Mouse (Mus musculus) heart, embryonic 10.5 days (tissue): ENCODE measurements around the gene Slc37a4. TPM values are rescaled to one million over a fixed set of nuclear protein-coding genes. Genes with fewer than 3 reads are reported as not detected.
A peak's percentile ranks its signal among the peaks of the same experiment; 100 is the strongest.
"Not testable (repeated sequence)": the region's sequence is repeated elsewhere in the genome, so short reads cannot be mapped to it uniquely, and the experiment has no call there.

Source experiments
- DNase-seq: peaks from one replicate; pipeline ENCODE4 v3.0.0-alpha.2; 2017; ENCODE audit warnings: low spot score
- H3K27ac ChIP-seq: fragments of 300-500 bp; sonication (generic); 2 replicates; pipeline ENCODE4 v1.5.1; 2016; ENCODE audit warnings: mild to moderate bottlenecking
- H3K27me3 ChIP-seq: fragments of 300-500 bp; sonication (generic); 2 replicates; pipeline ENCODE4 v1.6.1; 2016; ENCODE audit warnings: mild to moderate bottlenecking; ENCODE audit not compliant: poor library complexity, insufficient read depth, severe bottlenecking
- H3K36me3 ChIP-seq: fragments of 300-500 bp; sonication (generic); 2 replicates; pipeline ENCODE4 v1.6.1; 2016; ENCODE audit warnings: mild to moderate bottlenecking, moderate library complexity
- H3K4me1 ChIP-seq: fragments of 300-500 bp; sonication (generic); 2 replicates; pipeline ENCODE4 v1.6.1; 2016; ENCODE audit warnings: mild to moderate bottlenecking
- H3K4me3 ChIP-seq: fragments of 300-500 bp; sonication (generic); 2 replicates; pipeline ENCODE4 v1.5.1; 2016; ENCODE audit warnings: mild to moderate bottlenecking, moderate library complexity
- H3K9me3 ChIP-seq: fragments of 300-500 bp; sonication (generic); 2 replicates; pipeline ENCODE4 v1.6.1; 2016; ENCODE audit warnings: mild to moderate bottlenecking, moderate library complexity
- WGBS: fragments of 180-500 bp; shearing (Covaris S2); methylation state at CpG from one replicate; pipeline ENCODE4 v1.1.7; 2016; 5-methylcytosine and 5-hydroxymethylcytosine counted together
- polyA plus RNA-seq: library from polyadenylated mRNA; unstranded; fragments of >200 nt; fragmentation: Nextera tagmentation; extraction: Ambion mirVana; gene quantifications from 2 replicates; pipeline ENCODE4 v1.2.1, GENCODE M21; 2016

Slc37a4 gene
- 25.3 and 33.4 TPM in 2 replicates for polyA plus RNA-seq

DNA sequence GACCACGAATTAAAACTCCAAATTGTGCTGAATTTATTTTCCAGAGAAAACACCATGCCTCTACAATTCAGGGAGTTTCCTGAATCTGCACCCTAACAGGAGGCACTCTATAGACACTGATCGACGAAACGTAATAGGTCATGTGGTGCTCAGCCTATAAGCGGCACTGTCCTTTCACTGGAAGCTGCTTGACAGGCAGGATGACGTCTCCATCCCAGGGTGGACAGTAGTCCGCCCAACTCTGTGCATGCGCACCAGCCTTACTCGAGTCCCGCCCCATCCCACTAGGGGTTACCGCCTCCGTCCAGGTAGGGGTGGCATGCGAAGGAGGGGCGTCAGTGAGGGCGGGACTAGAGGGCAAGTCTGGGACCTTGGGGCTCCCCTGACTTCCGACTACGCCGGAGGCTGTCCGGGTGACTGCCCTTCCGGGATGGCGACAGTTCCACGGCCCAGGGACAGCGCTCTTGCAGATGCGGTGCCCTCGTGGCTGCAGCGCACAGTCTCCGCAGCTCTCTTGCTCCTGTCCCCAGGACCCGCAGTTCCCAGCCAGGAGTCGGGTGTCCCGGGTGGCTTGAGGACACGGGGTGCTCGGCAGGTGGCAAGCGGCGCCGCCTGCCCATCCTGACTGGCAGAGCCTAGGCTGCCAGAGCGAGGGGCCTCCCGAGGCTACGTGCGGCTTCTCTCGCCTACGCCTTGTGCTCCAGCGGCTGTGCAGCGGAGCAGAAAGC lies at the start of gene Slc37a4:
Gene Slc37a4, plus strand, starts transcription at position 169 of the 728 bp plus-strand sequence.
- peak; percentile 100 for DNase-seq
- peak within 1 kb of the TSS; percentile 94 for H3K27ac ChIP-seq
- no peaks in the 10 kb centered on the region for H3K9me3 ChIP-seq
- peaks cover 42% of the 10 kb centered on the region for H3K36me3 ChIP-seq
- WGBS = under 1% methylated on average over 43 of the region's 43 CpGs
- peak within 1 kb of the TSS; percentile 83 for H3K4me3 ChIP-seq
- H3K27me3 ChIP-seq = no peaks in the 10 kb centered on the region
- H3K4me1 ChIP-seq = peaks cover 24% of the 10 kb centered on the region

GRCm38 (mm10) chr9:44347166-44347565 lies 49.5 kb upstream of the Slc37a4 start:
- Histone ChIP-seq H3K9me3 (no peaks in the 10 kb centered on the region), H3K27me3 (no peaks in the 10 kb centered on the region), H3K4me1 (peaks cover 17% of the 10 kb centered on the region), H3K4me3 (no peak overlapping the region), H3K36me3 (peaks cover 60% of the 10 kb centered on the region), H3K27ac (no peak overlapping the region)
- DNase-seq = no peak
- 93% methylated on average over 9 of the region's 9 CpGs for WGBS

GRCm38 (mm10) chr9:44347621-44348020 lies 49.0 kb upstream of the Slc37a4 start:
- Histone ChIP-seq H3K4me1 (peaks cover 13% of the 10 kb centered on the region), H3K27me3 (no peaks in the 10 kb centered on the region), H3K9me3 (no peaks in the 10 kb centered on the region), H3K27ac (no peak overlapping the region), H3K36me3 (peaks cover 65% of the 10 kb centered on the region), H3K4me3 (no peak overlapping the region)
- DNase-seq = no peak
- WGBS = 83% methylated on average over 4 of the region's 4 CpGs

DNA sequence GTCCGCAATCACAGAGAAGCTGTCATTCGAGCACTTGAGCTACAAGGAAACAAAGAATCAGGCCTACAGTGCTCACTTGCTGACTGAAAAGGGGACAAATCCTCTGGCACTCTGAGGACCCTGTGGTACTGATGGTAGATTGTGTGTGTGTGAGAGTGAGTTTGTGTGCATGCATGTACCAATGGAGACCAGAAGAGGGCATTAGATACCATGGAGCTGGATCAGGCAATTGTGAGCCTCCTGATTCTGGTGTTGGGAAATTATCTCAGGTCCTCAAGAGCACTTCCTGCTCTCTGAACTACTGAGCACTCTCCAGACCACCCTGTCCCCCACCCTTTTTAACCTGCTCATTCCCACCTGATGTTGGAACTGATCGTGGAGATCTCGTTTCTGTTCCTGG lies 48.1 kb upstream of the Slc37a4 start:
- Histone ChIP-seq H3K9me3 (no peaks in the 10 kb centered on the region), H3K4me3 (no peak overlapping the region), H3K36me3 (peaks cover 74% of the 10 kb centered on the region), H3K27ac (no peak overlapping the region), H3K27me3 (no peaks in the 10 kb centered on the region), H3K4me1 (0 out of 2 replicates have a peak, but pooled peaks cover 6% of the 10 kb centered on the region)
- 94% methylated on average over 4 of the region's 4 CpGs for WGBS
- no peak for DNase-seq

GRCm38 (mm10) chr9:44351396-44351795 lies 45.3 kb upstream of the Slc37a4 start:
- no peaks in the 10 kb centered on the region for H3K27me3 ChIP-seq
- H3K4me1 ChIP-seq = no peaks in the 10 kb centered on the region
- whole genome bisulfite sequencing = 94% methylated on average over 4 of the region's 4 CpGs
- no peaks in the 10 kb centered on the region for H3K9me3 ChIP-seq
- H3K27ac ChIP-seq = no peak overlapping the region
- peaks cover 99% of the 10 kb centered on the region for H3K36me3 ChIP-seq
- H3K4me3 ChIP-seq = no peak overlapping the region
- peak; percentile 54 for DNase-seq

DNA sequence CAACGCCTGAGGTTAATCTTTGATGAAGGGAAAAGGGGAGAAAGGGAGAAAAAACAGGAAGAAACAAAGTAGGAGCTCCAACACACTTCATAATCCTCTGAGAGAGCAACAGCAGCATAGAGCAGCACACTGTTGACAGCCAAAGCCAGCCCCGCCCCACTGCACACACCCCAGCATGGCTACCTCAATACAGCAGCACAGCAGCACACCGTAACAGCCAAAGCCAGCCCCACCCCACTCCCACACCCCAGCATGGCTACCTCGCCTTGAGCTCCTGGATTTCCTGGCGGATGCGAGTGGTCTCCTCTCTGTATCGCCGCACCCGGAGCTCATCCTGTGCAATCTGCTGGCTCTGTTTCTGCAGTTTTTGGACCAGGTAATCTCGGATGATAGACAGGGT lies 44.3 kb upstream of the Slc37a4 start:
- DNase-seq = peak; percentile 73
- H3K9me3 ChIP-seq = no peaks in the 10 kb centered on the region
- peaks cover 98% of the 10 kb centered on the region for H3K36me3 ChIP-seq
- H3K27me3 ChIP-seq = no peaks in the 10 kb centered on the region
- no peak overlapping the region for H3K4me3 ChIP-seq
- H3K4me1 ChIP-seq = no peaks in the 10 kb centered on the region
- no peak overlapping the region for H3K27ac ChIP-seq
- WGBS = 92% methylated on average over 10 of the region's 10 CpGs

DNA sequence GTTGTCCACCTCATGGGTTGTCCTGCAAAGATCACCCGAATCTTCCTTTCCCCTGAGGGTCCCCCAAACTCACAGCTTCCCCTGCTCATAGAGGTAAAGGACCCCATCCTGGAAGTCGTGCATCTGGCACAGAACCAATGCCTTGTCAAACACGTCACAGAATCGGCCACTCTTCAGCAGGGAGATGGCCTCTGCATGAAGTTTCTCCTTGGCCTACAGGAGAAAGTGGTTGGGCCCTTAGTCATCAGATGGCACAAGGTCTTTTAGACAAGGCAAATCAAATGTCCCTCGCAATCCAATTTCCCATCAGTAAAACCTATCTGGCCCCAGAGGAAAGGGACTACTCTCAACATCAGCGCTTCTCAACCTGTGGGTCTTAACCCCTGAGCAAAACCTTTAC lies 43.5 kb upstream of the Slc37a4 start:
- peaks cover 98% of the 10 kb centered on the region for H3K36me3 ChIP-seq
- WGBS = 93% methylated on average over 6 of the region's 6 CpGs
- no peak for DNase-seq

GRCm38 (mm10) chr9:44357207-44357606 lies 39.4 kb upstream of the Slc37a4 start:
- Histone ChIP-seq H3K9me3 (no peaks in the 10 kb centered on the region), H3K27me3 (no peaks in the 10 kb centered on the region), H3K36me3 (peaks cover 72% of the 10 kb centered on the region), H3K27ac (no peak overlapping the region), H3K4me1 (peaks cover 7% of the 10 kb centered on the region), H3K4me3 (no peak overlapping the region)
- WGBS = 77% methylated on average over 4 of the region's 4 CpGs
- DNase-seq = no peak

More for the DNA sequence above, 43.5 kb upstream of the Slc37a4 start:
- Histone ChIP-seq H3K27ac (no peak overlapping the region), H3K4me1 (no peaks in the 10 kb centered on the region), H3K27me3 (no peaks in the 10 kb centered on the region), H3K4me3 (no peak overlapping the region), H3K9me3 (no peaks in the 10 kb centered on the region)

- H3K9me3 ChIP-seq = no peaks in the 10 kb centered on the region
- H3K36me3 ChIP-seq = peaks cover 31% of the 10 kb centered on the region
- peak within 1 kb of the TSS; percentile 87 for H3K27ac ChIP-seq
- WGBS = under 1% methylated on average over 44 of the region's 44 CpGs
- peak within 1 kb of the TSS; percentile 95 for H3K4me3 ChIP-seq
- DNase-seq = peak; percentile 99
- H3K27me3 ChIP-seq = no peaks in the 10 kb centered on the region
- H3K4me1 ChIP-seq = peaks cover 7% of the 10 kb centered on the region
Observed at GRCm38 (mm10) chr9:44361190-44361917, 35.3 kb upstream of the Slc37a4 start, which contains the start of gene Vps11. Gene Vps11, minus strand, starts transcription at chr9:44361670.

DNA sequence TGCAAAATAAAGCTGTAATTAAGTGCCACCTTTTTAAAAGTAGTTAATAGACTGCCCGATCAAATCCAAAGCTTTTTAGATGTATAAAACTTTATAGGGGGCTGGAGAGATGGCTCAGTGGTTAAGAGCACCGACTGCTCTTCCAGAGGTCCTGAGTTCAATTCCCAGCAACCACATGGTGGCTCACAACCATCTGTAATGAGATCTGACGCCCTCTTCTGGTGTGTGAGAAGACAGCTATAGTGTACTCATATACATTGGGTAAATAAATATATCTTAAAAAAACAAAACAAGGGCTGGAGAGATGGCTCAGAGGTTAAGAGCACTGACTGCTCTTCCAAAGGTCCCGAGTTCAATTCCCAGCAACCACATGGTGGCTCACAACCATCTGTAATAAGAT lies 34.7 kb upstream of the Slc37a4 start:
- H3K9me3 ChIP-seq, H3K4me1 ChIP-seq, H3K27me3 ChIP-seq, DNase-seq: not testable (repeated sequence)
- H3K27ac ChIP-seq = peak overlapping the region; percentile 87
- 39% methylated on average over 4 of the region's 4 CpGs for WGBS
- H3K36me3 ChIP-seq = peaks cover 25% of the 10 kb centered on the region
- peak overlapping the region; percentile 95 for H3K4me3 ChIP-seq

DNA sequence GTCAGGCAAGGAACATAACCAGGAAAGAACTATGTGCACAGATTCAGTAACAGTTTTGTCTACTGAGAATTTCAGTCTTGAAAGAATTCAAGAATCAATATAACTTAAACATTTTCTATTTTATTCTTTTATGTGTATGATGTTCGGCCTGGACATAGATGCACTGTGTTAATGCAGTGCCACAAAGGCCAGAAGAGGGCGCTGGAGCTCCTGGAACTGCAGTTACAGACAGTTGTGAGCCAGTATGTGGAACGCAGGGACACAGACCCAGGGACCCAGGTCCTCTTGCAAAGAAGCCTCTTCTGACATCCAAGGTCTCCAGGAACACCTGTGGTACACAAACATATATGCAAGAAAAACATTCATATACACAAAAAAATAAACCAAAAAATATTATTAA lies 32.2 kb upstream of the Slc37a4 start:
- Histone ChIP-seq H3K4me3 (no peak overlapping the region), H3K27me3 (no peaks in the 10 kb centered on the region), H3K27ac (no peak overlapping the region), H3K4me1 (peaks cover 7% of the 10 kb centered on the region), H3K9me3 (no peaks in the 10 kb centered on the region), H3K36me3 (peaks cover 3% of the 10 kb centered on the region)
- 66% methylated on average over 3 of the region's 3 CpGs for WGBS
- DNase-seq = no peak

DNA sequence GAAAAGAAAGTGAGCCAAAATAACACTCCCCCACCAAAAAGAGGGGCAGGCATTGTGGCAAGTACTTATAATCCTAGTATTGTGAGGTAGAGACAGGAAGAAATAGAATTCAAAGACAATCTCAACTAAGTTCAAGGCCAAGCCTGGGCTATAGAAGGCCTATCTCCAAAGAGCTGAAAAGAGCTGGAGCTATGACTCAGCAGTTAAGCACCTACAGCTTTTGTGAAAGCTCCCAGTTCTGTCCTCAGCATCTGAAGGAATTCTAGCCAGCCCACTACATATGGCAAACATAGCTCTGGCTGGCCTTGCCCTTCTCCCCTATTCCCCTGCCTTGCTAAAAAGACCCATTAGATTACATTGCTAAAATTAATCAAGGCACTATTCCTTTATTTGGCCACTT lies 23.3 kb upstream of the Slc37a4 start:
- Histone ChIP-seq H3K36me3 (no peaks in the 10 kb centered on the region), H3K9me3 (no peaks in the 10 kb centered on the region), H3K27ac (no peak overlapping the region), H3K27me3 (no peaks in the 10 kb centered on the region), H3K4me1 (peaks cover 4% of the 10 kb centered on the region; the same call in 1 of the 2 replicates), H3K4me3 (no peak overlapping the region)
- DNase-seq = no peak

DNA sequence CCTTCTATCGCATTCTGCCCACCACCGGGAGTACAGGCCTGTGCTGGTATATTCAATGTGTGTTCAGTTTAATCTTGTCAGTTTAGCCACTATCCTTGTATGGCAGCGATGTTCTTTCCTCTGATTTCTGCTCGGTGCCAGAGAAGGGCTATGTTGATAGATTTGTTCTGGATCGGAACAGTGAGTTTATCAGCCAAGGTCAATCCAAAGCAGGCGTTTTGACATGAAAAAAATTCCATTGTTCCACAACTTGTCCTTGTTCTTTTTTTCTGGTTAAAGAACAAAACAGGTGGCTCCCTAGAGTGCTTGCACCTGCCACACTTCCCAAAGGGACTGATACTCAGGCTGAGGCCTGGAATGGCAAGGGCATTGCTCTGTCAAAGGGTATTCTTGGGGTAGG lies 20.5 kb upstream of the Slc37a4 start:
- 90% methylated on average over 6 of the region's 6 CpGs for WGBS
- no peak overlapping the region for H3K27ac ChIP-seq
- H3K4me1 ChIP-seq = peaks cover 20% of the 10 kb centered on the region
- H3K4me3 ChIP-seq = no peak overlapping the region
- DNase-seq = no peak
- peaks cover 8% of the 10 kb centered on the region for H3K36me3 ChIP-seq
- no peaks in the 10 kb centered on the region for H3K27me3 ChIP-seq
- H3K9me3 ChIP-seq = no peaks in the 10 kb centered on the region
